In genomic region chr14:101509759-101510158, GRCm38 (mm10) we compare ENCODE assay signal across 26 mouse cellular contexts.
DNase-seq lines count a peak whose midpoint lies in the region; ATAC-seq lines count a peak whose summit lies in the region.
"Had no signal": no experiment of that assay in that cellular context is flagged by ENCODE, and none has a peak within 500 bp of the region (broad histone marks: within the 10 kb centered on the region; RNA-seq: fewer than 3 reads in every experiment).

No protein-coding gene starts in this region.

- no peaks in the 10 kb centered on the region for H3K9me3 ChIP-seq in heart, embryonic 10.5 days
- no peaks in the 10 kb centered on the region for H3K9me3 ChIP-seq in embryonic facial prominence, embryonic 15.5 days (replicated peaks)
- H3K9me3 ChIP-seq in stomach, embryonic 16.5 days (replicated peaks; ENCODE audit: control insufficient read depth, low read length): no peaks in the 10 kb centered on the region
- H3K9me3 ChIP-seq: forebrain, embryonic 10.5 days; forebrain, embryonic 15.5 days; kidney, embryonic 15.5 days; limb, embryonic 13.5 days; lung, embryonic 15.5 days; midbrain, embryonic 12.5 days had no signal

- no peaks in the 10 kb centered on the region for H3K36me3 ChIP-seq in heart, embryonic 10.5 days
- H3K36me3 ChIP-seq in embryonic facial prominence, embryonic 15.5 days: no peaks in the 10 kb centered on the region
- no peaks in the 10 kb centered on the region for H3K36me3 ChIP-seq in stomach, embryonic 16.5 days (ENCODE audit: control insufficient read depth, insufficient read depth, low read length)
- H3K36me3 ChIP-seq: forebrain, embryonic 10.5 days; forebrain, embryonic 15.5 days; limb, embryonic 13.5 days; lung, embryonic 15.5 days; midbrain, embryonic 12.5 days had no signal

- H3K4me3 ChIP-seq in heart, embryonic 10.5 days: no peak overlapping the region
- H3K4me3 ChIP-seq in embryonic facial prominence, embryonic 15.5 days (replicated peaks): no peak overlapping the region
- H3K4me3 ChIP-seq in stomach, embryonic 16.5 days (replicated peaks; ENCODE audit: low read length): no peak overlapping the region
- H3K4me3 ChIP-seq: forebrain, embryonic 10.5 days; forebrain, embryonic 15.5 days; heart, adult 2 months; kidney, embryonic 15.5 days; limb, embryonic 13.5 days; lung, embryonic 15.5 days; megakaryocyte, embryonic 14.5 days; midbrain, embryonic 12.5 days had no signal

- no peak overlapping the region for H3K27ac ChIP-seq in heart, embryonic 10.5 days
- no peak overlapping the region for H3K27ac ChIP-seq in embryonic facial prominence, embryonic 15.5 days (replicated peaks)
- H3K27ac ChIP-seq in stomach, embryonic 16.5 days (ENCODE audit: low read length): 0 out of 2 replicates have a peak overlapping the region, but pooled peaks have one; percentile 11
- H3K27ac ChIP-seq: forebrain, embryonic 10.5 days; forebrain, embryonic 15.5 days; heart, adult 2 months; kidney, embryonic 15.5 days; layer of hippocampus, adult 2 months; limb, embryonic 13.5 days; lung, embryonic 15.5 days; midbrain, embryonic 12.5 days had no signal

- WGBS in heart, embryonic 10.5 days: 87% methylated on average over 7 of the region's 7 CpGs
- 57% methylated on average over 7 of the region's 7 CpGs for WGBS in embryonic facial prominence, embryonic 15.5 days
- WGBS in stomach, embryonic 16.5 days: 71% methylated on average over 7 of the region's 7 CpGs

- H3K4me2 ChIP-seq in embryonic facial prominence, embryonic 15.5 days (replicated peaks): no peak overlapping the region
- H3K4me2 ChIP-seq in stomach, embryonic 16.5 days (ENCODE audit: low read depth, low read length): no peak overlapping the region
- H3K4me2 ChIP-seq: forebrain, embryonic 15.5 days; hindbrain, embryonic 14.5 days; kidney, embryonic 15.5 days; limb, embryonic 13.5 days; liver, embryonic 11.5 days; lung, embryonic 15.5 days; midbrain, embryonic 12.5 days had no signal

- peak; percentile 55 for DNase-seq in heart, adult 11 months
- DNase-seq in heart, embryonic 10.5 days (ENCODE audit: low spot score): no peak
- peak; percentile 6 for DNase-seq in 3T3-L1 (ENCODE audit: low read depth, low spot score)
- no peak for DNase-seq in natural killer cell, adult 2 months (ENCODE audit: low spot score in 2 of 2)
- DNase-seq: adrenal gland, adult 2 months; cerebellum, adult 9-10 months; gastrocnemius, postnatal 25 days; heart, adult 2 months; heart, postnatal 4 days; kidney, adult 11 months; kidney, postnatal 36 days; lung, postnatal 36 days; thymus, postnatal 14 days had no signal

- no peak overlapping the region for H3K9ac ChIP-seq in embryonic facial prominence, embryonic 15.5 days
- H3K9ac ChIP-seq in stomach, embryonic 16.5 days (ENCODE audit: low read length): no peak overlapping the region
- H3K9ac ChIP-seq: forebrain, embryonic 15.5 days; hindbrain, embryonic 14.5 days; kidney, embryonic 15.5 days; limb, embryonic 13.5 days; lung, embryonic 15.5 days; midbrain, embryonic 12.5 days had no signal

- peak; percentile 34; the same call in 1 of the 2 replicates for ATAC-seq in embryonic facial prominence, embryonic 15.5 days (ENCODE audit: insufficient number of reproducible peaks, low FRiP score, low TSS enrichment, low read depth)
- ATAC-seq in stomach, embryonic 16.5 days (ENCODE audit: insufficient read depth, low FRiP score): 0 out of 2 replicates have a peak, but pooled peaks have one; percentile 10
- no peak for ATAC-seq in cerebellum, adult (ENCODE audit: insufficient number of reproducible peaks, low FRiP score, low TSS enrichment)

- peaks cover 4% of the 10 kb centered on the region; the same call in 1 of the 2 replicates for H3K4me1 ChIP-seq in heart, embryonic 10.5 days
- peaks cover 12% of the 10 kb centered on the region for H3K4me1 ChIP-seq in embryonic facial prominence, embryonic 15.5 days
- H3K4me1 ChIP-seq in stomach, embryonic 16.5 days (ENCODE audit: control insufficient read depth, insufficient read depth, low read length): peaks cover 3% of the 10 kb centered on the region; the same call in 1 of the 2 replicates

- no peaks in the 10 kb centered on the region for H3K27me3 ChIP-seq in heart, embryonic 10.5 days (ENCODE audit: insufficient read depth, poor library complexity, severe bottlenecking)
- no peaks in the 10 kb centered on the region for H3K27me3 ChIP-seq in embryonic facial prominence, embryonic 15.5 days
- H3K27me3 ChIP-seq in stomach, embryonic 16.5 days (ENCODE audit: control insufficient read depth, insufficient read depth, low read length): no peaks in the 10 kb centered on the region
- H3K27me3 ChIP-seq: forebrain, embryonic 15.5 days; kidney, embryonic 15.5 days; limb, embryonic 13.5 days; lung, embryonic 15.5 days had no signal

Comparison
In these comparisons a context has a peak if more than half of its experiments do, and no peak if none do; other contexts are left out.
1. DNase-seq: peak in heart, adult 11 months (single experiment) and 3T3-L1 (single experiment); none in heart, embryonic 10.5 days (single experiment) and natural killer cell, adult 2 months (0 of 2).